Mouse (Mus musculus): ENCODE measurements around the gene Gm20388.

DNA sequence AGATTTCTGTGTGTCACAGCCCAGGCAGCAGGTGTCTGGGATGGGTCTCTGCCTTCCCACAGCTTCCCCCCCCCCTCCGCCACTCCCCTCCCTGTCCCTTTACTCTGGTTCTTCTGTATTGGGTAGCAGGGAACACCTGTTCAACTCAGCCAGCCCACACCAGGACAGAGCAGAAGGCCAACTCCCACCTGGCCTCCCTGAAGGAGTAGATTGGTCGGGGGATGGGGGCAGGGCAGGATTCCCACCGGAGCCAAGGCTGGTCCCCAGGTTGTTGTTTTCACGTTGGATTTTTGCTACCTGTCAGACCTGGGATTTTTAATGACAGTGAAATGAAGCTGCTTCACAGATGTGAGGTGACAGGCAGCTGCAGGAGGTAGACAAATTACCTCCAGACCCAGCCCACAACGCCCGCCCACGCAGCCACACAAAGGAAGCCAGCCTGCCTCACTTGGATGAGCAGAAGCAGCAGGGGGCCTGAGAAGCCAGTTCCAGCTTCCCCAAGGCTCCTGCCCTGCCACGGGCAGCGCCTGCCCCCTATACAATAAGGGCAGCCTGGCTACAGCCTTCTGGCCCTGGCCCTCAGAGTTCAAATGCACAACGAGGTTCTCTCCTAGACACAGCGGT lies 2828.6 kb downstream of the Gm20388 start:
- TF ChIP-seq CTCF (IDR thresholded peaks at IDR 0.05; ENCODE audit: extremely low read depth, insufficient read depth, low read length) (no peak), POLR2A (IDR thresholded peaks at IDR 0.05; ENCODE audit: extremely low read depth, insufficient read depth, low read length) (no peak)

Measured in cortical plate, adult 2 months (tissue).